Mouse (Mus musculus): ENCODE measurements at regions not wholly inside any gene's neighbourhood (a gene's known extent, or its start where the extent isn't known, plus 50 kb on each side); places are given as distances from the start of the nearest gene placed in this dataset.

DNA sequence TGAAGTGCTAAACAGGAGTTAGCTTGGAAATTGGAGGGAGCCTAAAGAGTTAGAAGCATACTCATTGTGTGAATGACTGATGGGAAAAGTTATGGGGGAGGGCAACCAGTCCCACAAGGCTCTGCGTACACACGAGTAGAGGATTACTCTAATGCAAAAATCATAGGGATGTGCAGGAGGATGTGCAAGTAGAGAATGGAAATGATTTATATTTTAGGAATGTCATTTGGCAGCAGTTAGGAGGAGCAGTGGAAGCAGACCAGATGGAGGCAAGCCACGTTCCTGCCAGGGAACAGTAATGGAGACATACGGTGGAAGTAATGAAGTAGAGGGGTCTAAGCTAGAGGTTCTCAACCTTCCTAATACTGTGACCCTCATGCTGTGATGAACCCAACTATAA lies 194.1 kb upstream of the Arhgap24 start:
- DNase-seq (ENCODE audit: extremely low spot score), result no peak

DNA sequence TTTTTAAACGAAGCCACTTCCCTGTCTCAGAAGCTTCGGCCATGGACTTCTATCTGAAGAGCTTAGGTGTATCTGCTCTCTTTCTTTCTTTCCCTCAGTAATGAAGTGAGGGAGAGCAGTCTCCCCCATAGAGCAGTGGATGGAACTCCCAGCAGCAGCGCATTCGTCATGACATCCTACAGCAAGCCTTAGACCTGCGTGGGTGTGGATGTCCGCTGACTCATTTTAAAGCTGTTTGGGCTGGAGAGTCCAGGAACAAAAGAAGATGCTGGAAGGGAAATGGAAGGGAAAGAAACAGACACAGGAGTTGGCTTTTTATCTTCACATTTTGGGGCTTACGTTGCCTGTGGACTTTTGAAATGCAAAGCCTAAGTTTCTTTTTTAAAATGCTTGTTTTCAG lies 190.3 kb upstream of the Arhgap24 start:
- DNase-seq (ENCODE audit: extremely low spot score), result no peak

DNA sequence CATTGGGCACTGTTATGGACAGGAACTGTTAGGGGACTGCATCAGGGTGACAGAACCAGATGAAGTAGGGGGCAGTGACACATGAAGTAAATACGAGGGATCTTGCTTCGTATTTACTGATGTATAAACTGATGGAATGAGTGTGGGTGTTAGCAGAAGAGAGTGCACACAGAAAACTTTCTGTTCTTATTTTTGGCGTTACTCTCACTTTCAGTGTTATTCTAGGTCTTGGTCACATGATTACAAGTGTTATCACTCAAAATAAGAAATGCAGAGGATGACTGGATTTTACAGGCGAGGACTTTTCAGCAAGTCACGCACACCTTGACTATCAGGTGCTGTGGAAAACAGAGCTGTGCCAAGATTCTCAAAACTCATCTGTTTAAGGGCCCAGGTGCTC lies 185.6 kb upstream of the Arhgap24 start:
- DNase-seq (ENCODE audit: extremely low spot score), result no peak

DNA sequence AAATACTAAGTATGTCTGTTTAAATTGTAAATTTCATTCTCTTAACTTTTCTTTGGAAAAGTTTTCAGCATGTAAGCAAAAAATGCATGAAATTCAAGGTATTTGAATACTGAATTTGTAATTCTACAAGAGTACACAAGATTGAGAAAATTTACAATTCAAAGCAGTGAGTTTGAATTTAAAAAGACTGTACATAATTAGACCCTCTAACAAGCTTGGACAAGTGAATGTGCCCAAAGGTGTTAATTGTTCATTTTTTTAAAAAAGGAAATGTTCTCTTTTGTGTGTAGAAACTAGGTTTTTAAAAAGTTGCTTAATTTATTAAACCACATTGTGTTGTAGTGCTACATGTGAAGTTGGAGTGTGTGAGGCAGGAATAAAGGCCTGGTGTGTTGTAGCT lies 174.9 kb upstream of the Arhgap24 start:
- DNase-seq (ENCODE audit: extremely low spot score), result no peak

DNA sequence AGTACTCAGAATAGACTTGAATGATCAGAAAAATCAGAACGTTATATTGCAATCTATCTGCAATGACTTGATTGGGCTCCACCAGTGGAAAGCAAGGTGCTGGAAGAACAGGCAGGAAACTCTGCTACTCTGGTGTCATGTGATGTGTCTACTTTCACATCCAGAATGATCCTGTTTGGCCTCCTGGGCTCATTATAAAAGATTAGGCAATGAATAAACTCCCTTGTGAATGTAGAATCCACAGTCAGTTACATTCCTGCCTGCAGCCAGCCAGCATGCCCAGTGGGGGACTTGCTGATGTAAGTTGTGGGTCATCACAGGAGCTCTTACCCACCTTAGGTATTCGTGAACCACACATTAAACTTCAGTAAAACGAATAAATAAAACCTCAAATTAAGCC lies 174.5 kb upstream of the Arhgap24 start:
- DNase-seq (ENCODE audit: extremely low spot score), result no peak

DNA sequence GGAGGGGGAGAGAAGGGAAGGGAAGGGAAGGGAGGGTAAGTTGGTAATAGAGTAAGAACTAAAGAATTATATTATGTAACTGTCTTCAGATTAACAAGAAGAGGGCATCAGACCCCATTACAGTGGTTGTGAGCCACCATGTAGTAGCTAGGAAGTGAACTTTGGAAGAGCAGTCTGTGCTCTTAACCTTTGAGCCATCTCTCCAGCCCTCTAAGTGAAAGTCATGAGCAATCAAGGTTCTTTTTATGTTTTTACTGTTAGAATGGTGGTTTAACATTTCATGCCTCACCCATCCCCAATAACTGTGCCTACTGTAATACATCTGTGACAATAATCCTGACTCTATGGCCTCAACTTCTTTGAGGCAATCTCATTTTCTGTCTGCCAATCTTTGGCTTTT lies 169.6 kb upstream of the Arhgap24 start:
- no peak for DNase-seq (ENCODE audit: extremely low spot score)

DNA sequence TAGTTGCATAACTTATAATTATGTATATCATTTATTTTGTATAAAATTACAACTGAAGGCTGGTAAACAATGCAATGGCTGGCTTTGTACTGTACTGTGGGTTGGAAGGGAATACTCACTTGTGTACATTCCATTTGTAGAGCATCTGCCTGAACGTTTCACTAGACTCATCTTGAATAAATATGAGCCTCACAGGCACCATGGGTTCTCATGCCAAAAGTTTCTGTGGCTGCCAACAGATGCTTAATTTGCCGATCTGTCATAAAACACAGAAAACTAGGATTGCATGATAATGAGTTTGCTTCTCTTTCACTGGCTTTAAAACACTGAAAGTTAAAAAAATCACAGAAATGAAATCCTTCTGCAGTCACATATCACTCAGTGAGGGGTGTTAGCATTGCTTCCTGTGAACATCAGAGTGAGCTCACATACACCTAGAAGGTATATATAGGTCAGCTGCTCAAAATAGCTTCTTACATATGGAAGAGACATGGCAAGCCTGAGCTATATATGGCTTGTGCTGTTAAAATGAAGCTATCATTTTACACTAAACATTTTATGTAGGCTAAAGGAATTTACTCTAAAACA lies 152.9 kb upstream of the Arhgap24 start:
- no peak for DNase-seq (ENCODE audit: extremely low spot score)

DNA sequence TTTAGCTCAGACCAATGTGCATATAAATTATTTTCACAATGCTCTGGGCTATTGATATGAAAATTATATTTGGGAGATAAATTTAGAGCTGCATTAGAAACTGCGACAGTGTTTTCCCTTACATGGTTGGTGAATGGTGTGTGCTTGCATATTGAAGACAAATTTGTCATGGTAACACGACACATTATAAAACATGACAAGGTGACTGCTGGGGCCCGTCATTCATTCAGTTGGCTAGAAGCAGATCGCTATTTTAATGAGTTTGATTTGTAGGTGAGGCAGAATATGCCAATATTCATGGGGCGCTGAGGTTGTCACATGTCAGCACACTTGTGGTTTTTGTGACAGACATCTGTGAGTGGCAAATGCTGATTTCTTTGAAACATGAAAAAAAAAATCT lies 147.3 kb upstream of the Arhgap24 start:
- DNase-seq (ENCODE audit: extremely low spot score), result no peak

DNA sequence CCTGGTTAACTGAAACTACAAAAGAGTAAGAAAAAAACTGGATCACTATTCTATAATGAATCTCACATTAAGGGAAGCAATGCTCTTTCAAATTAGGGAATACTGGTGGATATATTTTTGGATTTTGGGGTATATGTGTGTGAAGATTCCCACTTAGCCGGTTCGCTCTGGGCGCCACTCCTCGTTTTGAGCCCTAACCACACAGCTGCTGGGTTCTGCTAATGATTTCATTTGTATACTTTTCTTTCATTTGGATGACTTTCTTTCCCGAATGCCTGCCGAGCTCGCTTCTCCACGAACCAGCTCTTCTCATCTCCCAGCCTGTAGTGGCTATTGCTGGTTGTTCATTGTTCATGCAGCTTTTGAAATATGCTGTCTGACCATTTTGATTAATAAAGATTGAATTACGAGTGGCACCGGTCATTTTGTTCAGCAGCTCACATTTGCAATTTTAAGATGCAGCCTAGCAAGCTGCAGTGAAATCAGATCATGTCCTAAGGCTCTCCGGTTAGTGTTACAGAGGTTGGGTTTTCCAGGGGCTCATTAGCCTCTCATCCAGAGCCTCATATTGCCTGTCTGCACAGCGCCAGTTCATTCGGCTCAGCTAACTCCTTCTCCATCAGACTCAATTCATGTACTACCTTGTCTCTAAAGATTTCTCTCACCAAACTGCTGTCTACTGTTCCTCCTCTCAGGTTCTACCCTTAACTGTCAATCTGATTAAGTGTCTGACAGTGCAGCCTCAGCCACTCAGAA lies 146.6 kb upstream of the Arhgap24 start:
- DNase-seq (ENCODE audit: extremely low spot score), result no peak

DNA sequence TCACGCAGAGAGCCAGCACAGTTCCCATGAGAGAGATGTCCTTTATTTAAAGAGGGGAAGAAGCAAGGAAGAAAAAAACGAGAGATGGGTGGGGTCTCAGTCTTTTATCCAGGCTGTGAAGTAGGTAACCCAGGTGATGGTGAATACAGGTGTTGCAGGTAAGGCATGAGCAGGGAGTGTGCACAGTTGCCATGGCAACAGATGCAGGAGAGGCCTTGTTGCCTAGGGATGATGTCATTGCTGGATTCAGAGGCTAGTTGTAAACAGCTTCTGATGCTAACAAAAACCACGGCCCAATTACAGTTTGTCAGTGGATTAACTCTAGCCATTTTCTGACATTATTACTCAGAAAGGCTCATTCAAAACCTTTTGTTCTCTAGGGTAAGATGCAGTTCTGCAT lies 114.7 kb upstream of the Arhgap24 start:
- DNase-seq (ENCODE audit: extremely low spot score), result no peak

DNA sequence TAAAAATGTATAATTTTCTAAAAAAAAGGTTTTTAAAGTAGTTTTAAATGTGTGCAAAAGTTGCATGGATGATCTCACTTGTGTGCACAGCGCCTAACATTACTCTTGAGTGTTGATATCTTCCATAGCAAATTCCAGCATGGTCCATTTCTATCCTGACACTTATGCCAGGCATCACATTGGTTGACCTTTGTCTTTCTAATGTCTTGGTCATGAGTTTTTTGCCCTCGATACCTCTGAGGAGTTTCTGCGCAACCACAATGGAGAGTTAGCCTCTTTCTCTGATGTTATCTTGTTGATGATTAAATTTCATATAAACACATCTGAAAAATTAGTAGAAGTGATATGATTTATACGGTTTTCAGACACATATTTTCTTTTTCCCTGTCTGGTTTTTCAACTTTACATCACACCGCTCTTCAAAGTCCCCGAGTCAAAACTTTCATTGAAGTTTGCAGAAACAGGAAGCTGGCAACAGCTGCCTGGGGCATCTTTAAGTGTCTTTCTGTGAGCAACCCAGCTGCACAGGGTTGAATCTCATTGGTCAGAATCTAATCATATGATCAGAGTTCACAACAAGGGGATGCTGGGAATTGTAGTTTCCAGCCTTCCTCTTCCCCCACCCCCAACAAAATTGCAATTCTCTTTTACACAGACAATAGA lies 107.8 kb upstream of the Arhgap24 start:
- DNase-seq (ENCODE audit: extremely low spot score), result peak; percentile 20

DNA sequence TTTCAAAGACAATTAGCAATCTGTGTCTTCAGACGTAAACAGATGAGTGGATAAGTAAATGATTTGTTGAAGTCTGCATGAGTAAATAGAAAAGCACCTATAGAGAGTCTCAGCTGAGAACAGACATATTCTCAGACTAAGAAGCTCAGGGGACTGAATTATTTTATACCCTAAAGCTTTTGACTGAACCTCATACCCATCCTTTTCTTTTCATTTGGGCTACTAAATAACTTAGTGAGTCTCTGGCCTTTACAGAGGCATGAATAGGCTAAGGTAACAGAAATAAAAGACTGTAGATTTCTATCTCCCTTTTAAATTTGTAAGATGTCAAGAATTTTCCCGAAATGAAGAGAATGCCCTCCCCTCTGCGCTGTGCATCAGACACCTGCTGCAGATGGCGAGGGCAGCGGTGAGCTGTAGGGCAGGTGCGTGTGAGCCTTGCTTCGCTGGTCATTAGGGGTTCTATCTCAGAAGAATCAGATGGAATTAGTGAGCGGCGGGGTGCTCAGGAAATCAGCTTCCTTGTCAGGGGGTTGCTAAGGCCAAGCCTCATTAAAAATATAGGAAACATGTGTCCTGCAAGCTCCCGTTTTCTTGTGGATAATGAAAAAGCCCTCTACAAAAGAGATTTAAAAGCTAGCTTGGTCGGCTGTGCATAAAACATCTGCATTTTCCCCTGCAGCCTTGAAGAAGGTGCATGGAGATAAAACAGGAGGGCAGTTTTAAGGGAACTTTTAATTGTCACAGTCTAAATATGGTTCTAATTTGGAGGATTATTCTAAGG lies 107.0 kb upstream of the Arhgap24 start:
- DNase-seq (ENCODE audit: extremely low spot score), result no peak

DNA sequence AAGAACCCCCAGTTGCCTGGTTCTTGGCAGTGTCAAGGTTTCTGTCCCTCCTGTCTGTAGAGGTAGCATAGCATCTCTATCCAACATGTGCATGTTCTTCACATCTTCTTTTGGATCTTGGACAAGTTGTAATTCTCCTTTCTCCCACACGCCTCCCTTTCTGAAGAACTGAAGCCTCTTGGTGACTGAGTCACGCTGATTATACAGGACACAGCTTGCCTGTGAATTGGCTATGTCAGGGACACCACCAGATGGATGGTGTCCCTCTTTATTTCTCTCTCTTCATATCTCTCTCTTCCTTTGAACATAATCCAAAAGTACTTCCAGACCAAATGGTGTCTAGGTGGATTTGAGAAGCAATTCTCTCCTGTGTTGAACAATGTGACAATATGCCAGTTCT lies 105.9 kb upstream of the Arhgap24 start:
- DNase-seq (ENCODE audit: extremely low spot score), result no peak

DNA sequence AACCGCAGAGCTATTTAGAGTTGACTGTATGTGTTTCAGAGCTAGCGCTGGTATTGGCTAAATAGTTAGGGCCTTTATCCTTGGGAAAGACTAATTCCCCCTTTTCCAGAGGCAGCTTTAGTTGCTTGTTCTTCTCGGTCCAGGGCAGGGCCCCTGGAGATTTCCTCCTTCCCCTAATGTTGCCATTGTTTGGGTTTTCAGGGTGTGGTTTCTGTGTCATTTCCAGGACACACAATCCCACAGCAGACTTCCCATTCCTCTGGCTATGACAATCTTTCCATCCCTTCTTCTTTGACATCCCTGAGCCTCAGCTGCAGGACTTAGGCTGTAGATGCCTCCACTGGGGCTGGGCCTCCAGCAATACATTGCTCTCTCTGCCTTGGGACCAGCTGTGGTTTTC lies 87.2 kb upstream of the Arhgap24 start:
- no peak for DNase-seq (ENCODE audit: extremely low spot score)

DNA sequence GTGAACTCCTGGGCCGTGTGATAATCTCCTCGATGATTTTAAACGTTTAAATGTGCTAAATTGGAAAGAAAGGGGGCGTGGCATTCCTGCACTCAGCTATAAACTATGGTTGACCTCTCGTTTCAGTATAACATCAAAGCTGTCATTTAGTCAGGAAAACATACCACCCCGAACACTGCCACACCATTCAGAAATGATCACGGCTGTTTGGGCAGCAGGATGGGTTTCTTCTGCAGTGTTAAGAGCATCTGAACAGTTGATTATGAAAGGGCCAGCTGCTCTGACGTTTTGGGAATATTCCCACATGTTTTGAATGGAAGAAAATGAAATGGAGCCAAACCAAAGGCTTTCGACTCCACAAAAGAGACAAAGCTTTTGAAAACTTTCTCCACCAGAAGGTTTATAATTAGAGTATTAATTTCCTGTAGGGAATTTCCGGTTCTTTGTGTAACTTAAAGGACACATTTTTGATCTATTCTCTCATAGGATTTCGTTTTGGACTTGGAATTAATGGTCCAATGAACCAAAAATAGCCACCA lies 85.5 kb upstream of the Arhgap24 start:
- no peak for DNase-seq (ENCODE audit: extremely low spot score)

DNA sequence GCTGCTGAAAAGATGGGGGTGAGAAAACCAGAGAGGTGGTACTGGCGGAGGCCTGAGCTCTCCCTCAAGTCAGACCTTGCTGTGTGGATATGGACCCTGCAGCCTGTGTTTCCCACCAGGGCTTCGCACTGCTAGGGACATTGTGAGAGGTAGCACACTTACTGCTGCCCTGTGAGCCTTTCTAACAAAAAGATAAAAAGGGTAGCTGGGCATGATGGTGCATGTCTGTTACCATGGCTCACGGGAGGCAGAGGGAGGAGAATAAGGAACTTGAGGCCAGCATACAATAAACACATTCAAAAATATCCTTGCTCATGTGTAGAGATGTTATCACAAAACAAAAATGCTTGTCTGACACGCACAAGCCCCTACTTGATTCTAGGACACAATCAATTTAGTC lies 82.2 kb upstream of the Arhgap24 start:
- DNase-seq (ENCODE audit: extremely low spot score), result no peak

DNA sequence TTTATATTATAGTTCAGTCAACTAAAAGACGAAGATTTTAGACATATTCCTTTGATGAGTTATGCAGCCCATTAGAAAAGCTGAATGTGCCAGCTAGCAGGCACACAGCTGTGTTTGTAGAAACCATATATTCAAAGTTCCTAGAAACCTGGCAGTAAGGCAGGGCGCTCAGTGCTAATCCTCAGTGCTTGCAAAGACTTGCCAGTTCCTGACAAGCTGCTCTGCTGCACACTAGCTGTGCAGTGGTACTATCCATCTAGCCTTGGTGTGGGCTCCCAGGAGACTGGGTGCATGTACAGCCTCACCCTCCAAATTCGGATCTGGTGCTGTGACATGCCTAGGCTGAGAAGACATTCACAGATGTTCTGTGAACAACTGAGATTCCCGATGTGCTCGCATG lies 63.5 kb upstream of the Arhgap24 start:
- no peak for DNase-seq (ENCODE audit: extremely low spot score)

DNA sequence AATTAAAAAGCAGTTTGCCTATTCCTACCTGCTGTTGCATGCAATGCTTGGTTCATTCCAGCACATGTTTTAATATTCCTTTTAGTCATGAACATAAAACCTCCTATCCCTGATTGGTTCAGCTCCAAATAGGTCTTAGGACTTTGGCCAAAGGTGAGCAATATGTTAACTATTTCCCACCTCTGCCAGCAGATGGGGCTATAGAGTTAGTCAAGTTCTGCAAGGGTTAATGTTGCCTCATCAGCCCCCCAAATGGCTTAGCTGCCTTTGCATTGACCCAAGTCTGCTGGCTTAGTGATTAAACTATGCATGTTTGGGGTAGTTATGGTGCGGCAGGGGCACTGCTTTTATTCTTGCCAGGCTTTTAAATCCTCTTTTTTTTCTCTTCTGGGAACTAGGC lies 62.1 kb upstream of the Arhgap24 start:
- DNase-seq (ENCODE audit: extremely low spot score), result peak; percentile 43

DNA sequence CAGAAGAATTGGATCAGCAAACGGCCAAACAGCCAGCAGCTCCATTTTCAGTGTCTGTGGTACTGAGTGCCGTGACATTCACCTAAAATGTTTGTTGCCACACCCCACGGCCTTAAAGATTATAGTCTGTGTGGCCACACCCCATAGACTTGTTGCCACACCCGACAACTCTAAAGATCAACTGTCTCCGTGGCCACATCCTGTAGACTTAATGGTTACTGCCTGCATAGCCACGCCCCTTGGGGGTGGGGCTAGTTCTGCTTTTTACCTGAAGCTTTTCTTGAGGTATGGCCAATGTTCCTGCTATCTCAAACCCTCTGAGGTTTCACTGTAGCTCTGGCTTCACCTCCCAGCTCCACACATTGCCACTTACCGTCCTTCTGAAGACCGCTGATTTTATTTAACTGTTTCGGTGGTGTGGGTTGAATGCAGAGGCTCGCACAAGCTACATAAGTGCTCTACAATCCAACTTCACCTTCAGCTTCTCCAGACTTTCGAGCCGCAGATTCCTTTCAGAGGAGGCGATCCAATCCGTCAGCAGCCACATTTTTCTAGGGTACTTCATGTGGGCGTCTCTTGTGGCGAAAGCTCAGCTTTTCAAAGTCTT lies 56.5 kb upstream of the Arhgap24 start:
- no peak for DNase-seq (ENCODE audit: extremely low spot score)

DNA sequence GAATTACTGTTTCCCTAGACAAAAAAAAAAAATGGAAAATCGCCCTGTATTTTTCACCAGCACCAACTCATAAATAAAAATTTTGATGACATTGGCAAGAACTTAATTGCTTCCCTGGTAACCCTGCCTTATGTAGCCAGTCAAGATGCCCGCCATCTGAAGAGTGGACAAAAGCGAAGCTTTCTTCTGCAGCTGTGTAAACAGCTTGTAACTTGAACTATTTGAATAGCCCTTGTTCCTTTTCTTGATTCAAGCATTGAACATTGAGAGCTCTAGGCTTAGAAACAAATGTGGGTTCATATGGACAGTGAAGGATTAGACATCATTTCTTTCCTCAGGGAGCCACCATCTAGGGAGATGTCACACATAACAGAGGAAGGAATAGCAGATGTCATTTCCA lies 52.9 kb upstream of the Arhgap24 start:
- DNase-seq (ENCODE audit: extremely low spot score), result no peak
